Mouse (Mus musculus): Measurements from ENCODE around the gene Zfp523.

The Zfp523 gene

DNA sequence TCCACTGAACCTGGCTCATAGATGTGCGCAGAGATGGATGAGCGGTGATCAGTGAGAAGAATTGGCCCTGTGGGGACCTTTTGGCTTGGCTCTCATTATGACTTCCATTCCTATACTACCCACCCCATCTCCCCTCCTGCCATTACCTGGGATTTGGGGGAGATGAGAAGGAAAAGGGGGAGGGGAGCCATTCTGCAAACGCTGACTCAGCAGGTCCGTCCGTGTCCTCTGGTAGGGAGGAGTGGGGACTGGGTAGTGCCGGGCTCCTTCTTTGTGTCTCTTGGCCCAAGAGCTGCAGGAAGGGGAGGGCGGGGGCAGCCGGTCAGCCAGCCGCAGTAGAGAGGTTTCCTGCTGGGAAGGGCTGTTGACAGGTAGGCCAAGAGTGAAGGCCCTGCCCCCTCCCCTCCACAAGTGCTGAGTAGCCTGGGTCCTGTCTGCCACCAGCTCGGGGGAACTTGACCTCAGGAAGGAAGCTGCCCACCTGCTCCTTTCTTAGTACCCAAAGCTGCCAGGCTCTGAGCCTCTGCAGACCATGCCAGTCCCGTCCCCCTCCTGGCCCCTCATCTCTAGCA lies 15.5 kb upstream of the Zfp523 start:
- DNase-seq = no peak

- DNase-seq = peak; percentile 93
Measured at GRCm38 (mm10) chr17:28163666-28164065, 13.3 kb upstream of the Zfp523 start.

DNA sequence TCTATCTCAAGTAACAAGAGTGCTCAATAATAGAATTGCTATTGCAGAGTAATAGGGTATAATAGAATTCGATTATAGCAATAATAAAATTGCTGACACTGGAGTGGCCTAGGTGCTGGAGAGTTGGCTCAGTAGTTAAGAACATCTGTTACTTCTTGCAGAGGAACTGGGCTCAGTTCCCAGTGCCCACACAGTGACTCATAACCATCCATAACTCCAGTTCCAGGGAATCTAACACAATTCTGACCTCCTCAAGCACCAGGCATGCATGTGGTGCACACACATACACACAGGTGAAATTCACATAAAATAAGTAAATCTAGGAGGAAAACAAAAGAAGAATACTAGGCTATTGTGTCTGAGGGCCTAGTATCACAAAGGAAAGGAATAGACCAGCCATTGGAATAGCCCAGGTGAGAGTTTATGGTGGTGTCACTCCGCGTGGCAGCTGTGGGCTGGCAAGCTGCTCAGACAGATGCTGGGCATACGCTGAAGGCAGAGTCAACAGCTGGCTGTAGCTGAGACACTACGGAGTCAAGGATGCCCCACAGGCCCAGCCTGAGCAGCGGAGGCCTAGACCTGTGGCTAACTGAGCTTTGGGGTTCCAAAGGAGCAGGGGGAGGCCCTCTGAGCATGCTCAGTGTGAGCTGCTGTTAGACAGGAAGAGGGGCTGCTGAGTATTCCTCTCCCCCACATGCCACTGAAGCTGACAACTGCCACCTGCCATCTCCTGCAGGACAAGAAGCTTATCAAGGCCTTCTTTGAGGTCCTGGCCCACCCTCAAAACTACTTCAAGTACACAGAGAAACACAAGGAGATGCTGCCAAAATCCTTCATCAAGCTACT lies 6.2 kb upstream of the Zfp523 start:
- peak; percentile 68 for DNase-seq

DNA sequence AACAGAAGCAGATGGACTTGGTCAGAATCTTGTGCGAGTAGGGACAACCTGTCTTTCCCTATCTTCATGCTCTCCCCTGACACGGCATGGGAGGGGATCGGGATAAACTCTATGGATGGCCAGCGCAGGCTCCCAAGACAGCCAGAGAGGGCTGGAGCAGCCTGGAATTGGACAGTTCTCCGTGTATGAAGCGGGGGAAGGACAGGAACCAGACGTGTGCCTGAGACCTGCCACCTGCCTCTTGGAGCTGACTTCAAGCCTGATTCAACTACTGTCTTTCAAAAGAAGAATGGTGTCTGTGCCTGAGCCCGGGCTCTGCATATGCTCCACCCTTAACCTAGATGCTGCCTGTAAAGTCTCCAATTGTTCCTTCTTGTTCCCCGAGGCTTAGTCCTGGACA lies 4.2 kb upstream of the Zfp523 start:
- DNase-seq = no peak

GRCm38 (mm10) chr17:28177540-28178046 lies 664 bp downstream of the Zfp523 start:
- DNase-seq = no peak

DNA sequence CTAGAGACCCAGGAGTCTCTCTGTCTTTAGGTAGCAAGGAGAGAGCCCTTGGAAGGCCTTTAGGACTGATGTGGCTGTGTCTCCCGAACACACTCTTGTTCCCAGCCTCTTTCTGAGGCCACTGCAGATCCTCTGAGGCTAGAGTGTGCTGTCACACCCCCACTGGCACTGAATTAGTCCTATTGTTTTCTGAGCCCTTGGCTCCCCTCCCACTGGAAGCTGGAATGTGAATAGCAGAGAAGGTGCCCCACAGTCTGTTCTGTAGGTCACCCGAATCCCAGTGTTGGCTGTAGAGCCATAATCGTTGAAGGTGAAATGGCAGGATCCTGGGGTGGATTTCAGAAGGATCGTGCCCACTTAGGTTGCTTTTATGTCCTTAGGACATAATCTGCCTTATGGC lies 3.4 kb downstream of the Zfp523 start:
- DNase-seq = no peak

- no peak for DNase-seq
Measured at GRCm38 (mm10) chr17:28180783-28181544, 4.0 kb downstream of the Zfp523 start.

GRCm38 (mm10) chr17:28184971-28185638 lies 8.2 kb downstream of the Zfp523 start:
- DNase-seq = no peak

- DNase-seq = no peak
Measured at GRCm38 (mm10) chr17:28188313-28188712, 11.4 kb downstream of the Zfp523 start.

GRCm38 (mm10) chr17:28192754-28193153 lies 15.8 kb downstream of the Zfp523 start:
- no peak for DNase-seq

GRCm38 (mm10) chr17:28193559-28193958 lies 16.6 kb downstream of the Zfp523 start:
- no peak for DNase-seq

DNA sequence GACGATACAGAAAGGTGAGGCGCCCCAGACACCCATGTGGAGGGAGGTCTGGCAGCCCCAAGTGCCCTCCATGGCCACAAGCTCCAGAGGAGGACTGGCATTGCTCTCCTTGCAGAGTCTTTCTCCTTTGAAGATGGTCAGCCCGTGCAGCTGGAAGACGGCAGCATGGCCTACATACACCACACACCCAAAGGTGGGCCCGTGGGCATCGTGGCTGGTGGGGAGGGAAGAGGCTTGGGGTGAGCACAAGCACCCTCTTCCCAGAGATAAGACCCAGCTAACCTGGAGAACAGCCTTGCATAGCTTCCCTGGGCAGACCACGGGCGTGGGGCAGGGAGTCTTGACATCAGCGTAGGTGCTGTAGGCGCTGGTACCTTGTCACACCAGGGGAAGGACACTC lies 18.1 kb downstream of the Zfp523 start:
- no peak for DNase-seq

GRCm38 (mm10) chr17:28197646-28198045 lies 20.7 kb downstream of the Zfp523 start:
- no peak for DNase-seq

DNA sequence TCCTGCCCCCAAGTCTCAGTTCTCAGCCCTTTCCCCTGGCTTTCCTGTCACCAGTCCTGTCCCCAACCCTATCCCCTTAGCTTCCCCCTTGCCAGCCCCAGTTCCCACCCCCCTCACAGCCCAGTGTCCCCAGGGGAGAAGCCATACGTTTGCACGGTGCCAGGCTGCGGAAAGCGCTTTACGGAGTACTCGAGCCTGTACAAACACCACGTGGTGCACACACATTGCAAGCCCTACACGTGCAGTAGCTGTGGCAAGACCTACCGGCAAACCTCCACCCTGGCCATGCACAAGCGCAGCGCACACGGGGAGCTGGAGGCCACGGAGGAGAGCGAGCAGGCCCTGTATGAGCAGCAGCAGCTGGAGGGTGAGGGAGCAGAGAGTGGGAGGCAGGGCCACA lies 25.1 kb downstream of the Zfp523 start:
- no peak for DNase-seq

- peak; percentile 87 for DNase-seq
Measured at GRCm38 (mm10) chr17:28204052-28204720, 27.3 kb downstream of the Zfp523 start.

- DNase-seq = peak; percentile 35
Measured at GRCm38 (mm10) chr17:28205443-28205842, 28.5 kb downstream of the Zfp523 start.

GRCm38 (mm10) chr17:28207092-28207491 lies 30.2 kb downstream of the Zfp523 start:
- DNase-seq = peak; percentile 73

GRCm38 (mm10) chr17:28207591-28208313 lies 30.8 kb downstream of the Zfp523 start, which contains the start of gene Def6:
Gene Def6, plus strand, starts transcription at chr17:28207778.
- peak; percentile 90 for DNase-seq

- no peak for DNase-seq
Measured at GRCm38 (mm10) chr17:28208314-28208612, 31.3 kb downstream of the Zfp523 start.

- DNase-seq = peak; percentile 58
Measured at GRCm38 (mm10) chr17:28209457-28210110, 32.7 kb downstream of the Zfp523 start.

- DNase-seq = peak; percentile 80
Measured at GRCm38 (mm10) chr17:28211921-28212341, 35.0 kb downstream of the Zfp523 start.

Measured in thymus, postnatal 4 days (tissue).